Mouse (Mus musculus) brain, adult 2 months (tissue): Measurements from ENCODE around the gene Nxn.

Experiments
- DNase-seq: peaks from one replicate; pipeline ENCODE4 v3.0.0; 2011; ENCODE audit warnings: low read depth, low spot score

Gene Nxn

DNA sequence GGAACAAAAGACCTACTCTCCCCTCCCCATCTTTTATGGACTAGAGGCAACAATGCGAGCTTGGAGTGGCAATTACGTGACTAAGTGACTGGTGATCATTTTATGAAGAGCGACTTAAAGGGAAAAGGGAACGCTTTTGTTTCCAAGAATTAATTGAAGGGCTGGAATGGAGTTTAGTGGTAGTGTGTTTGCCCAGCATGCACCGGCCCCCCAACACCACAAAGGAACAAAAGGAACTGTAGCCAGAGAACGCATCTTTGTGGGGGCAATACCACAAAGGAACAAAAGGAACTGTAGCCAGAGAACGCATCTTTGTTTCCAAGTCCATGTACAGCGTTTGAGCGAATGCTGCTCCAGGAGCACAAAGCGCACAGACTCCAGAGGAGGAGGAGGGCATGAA, 64.0 kb downstream of the Nxn start:
- no peak for DNase-seq

DNA sequence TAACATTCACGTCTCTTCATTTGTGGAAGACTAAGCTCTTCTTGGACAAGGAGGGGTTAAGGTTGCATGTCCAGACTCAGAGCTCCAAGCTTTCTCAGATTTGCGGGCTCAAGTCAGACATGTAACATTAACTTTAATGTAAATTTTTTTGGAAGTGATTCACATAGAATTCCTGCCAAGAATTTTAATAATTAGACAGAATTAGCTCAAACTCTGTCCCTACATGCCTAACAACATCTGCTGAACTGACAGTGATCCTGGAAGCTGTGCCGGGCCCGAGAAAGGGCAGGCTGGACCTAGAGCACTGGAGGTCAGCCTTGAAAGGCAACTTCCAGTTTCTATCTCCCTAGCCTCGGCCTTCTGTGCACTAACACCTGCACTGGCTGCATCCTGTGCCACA, 66.7 kb downstream of the Nxn start:
- DNase-seq: no peak

DNA sequence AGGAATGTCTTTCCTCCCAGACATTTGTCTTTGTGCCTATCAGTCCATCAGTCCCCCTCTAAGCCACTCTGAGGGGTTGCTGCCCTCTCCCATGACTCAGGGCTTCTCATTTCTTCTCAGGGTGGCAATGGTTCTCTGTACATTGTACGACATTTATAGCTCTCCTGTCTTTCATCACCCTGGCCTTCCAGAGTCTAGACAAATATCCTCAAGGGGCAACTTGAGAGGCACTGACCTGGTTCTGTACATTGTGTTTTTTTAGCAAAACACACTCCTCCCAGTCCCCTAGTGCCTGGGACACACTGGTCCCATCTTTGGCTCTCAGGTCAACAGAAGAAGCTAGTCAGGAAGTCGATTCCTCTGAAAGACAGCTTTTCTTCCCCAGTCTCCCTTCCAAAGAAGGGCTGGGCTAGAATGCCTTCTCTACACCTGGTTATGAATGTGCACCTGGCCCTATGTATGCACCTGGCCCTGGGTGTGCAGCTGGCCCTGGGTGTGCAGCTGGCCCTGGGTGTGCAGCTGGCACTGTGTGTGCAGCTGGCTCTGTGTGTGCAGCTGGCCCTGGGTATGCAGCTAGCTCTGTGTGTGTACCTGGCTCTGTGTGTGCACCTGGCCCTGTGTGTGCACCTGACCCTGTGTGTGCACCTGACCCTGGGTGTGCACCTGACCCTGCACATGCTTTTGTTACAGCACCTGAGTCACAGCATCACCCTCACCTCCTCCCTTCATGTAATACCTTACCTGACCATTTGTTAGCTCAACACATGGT, 70.2 kb downstream of the Nxn start:
- DNase-seq: no peak

DNA sequence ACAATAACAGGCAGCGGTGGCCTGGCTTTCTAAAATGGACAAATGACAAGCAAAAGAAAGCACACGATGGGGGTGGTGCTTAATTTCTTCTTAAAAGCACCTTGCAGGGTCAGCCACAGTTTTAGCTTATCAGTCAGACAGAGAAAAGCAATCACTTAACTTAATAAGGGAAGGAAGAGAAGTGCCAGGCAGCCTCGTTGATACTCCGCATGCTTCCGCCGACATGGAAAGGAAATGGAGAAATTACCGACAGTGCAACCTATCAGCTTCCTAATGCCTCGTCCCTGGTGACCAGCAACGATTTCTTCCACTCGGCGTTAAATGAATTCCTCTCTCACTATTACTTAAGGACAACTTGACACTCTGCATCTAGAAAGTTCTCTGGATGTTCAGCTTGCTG, 70.9 kb downstream of the Nxn start:
- DNase-seq: no peak

DNA sequence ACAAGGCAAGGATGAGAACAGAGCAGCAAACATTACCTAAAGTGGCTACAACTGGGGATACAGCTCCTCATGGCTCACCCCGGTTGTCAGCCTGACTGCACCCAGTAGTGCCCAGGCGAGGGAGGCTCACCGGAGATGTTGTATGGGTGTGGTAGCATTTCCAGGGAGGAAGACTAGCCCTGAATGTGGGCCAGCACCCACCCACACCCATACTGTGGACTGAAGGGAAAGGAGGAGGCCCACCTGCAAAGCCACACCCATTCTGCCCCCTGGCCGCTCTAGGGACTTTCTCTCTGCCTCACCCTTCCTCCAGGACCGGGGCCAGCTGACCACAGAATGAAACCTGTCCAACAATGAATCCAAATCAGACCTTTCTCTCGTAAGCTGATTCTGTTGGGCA, 72.3 kb downstream of the Nxn start:
- no peak for DNase-seq

DNA sequence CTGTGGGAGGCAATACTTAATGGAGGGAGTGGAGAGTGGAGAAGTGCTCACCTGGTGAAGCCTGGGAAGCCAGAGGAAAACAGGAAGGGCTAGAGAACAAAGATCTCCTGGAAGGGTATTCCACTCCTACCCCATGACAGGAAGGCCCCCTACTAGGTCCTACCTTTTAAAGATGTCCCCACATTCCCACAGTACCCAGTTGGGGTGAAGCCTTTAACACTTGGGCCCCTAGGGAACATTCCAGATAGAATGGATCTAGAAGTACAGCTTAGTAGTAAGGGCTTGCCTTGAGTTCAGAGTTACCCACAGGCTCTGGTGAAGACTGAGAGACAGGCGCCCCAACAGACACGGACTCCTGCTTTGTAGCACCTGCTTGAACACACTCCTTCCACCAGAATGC, 72.9 kb downstream of the Nxn start:
- DNase-seq: no peak

DNA sequence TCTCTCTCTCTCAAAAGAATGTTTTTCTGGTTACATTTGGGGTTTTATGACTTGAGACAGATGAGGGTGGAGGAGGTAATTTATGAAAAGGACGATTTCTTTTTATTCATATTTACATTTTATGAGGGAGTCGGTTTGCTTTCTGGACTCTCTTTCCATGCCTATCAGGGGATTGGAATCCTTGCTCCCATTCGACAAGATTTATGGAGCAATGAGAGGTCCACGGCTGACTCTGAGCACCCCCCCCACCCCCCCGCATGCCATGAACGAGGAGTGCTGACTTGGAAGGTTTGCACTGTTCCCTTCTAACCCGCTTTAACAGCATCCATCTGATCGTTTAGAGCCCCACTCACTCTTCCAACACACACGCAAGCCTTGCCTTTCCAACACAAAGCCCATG, 74.1 kb downstream of the Nxn start:
- no peak for DNase-seq

DNA sequence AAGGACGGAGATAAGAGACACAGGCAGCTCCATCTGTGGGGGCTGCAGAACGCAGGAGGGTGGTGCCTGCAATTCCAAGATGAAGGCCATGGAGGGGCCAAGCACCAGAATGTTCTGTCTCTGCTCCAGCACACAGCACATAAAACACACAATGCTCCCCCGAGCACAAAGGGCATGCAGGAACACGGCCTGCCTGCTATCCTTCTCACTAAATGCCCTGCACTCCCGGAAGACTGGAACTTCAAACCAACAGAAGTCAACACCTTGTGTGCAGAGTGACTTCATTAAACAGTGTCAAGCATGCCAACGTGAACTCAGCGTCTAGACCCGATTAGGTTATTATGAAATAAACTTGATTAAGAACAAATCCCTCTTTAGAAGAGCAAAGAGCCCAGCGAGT, 74.7 kb downstream of the Nxn start:
- DNase-seq: no peak

DNA sequence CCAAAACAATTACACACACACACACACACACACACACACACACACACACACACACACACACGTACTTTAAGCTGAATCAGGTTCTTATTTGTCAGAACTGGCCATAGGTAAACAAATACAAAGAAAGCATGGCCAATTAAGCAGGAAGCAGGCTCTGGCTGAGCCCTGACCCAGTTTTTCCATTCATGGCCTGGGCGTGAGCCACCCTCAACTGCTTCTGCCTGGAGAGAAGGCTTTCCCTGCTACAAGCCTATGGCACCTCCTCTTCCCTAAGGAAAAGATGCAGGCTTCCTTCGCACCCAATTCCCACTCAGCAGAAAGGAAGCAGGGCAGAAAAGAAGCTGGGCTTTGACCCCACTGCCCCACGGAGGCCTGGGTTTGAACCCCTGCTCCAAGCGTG, 76.0 kb downstream of the Nxn start:
- peak; percentile 71 for DNase-seq

DNA sequence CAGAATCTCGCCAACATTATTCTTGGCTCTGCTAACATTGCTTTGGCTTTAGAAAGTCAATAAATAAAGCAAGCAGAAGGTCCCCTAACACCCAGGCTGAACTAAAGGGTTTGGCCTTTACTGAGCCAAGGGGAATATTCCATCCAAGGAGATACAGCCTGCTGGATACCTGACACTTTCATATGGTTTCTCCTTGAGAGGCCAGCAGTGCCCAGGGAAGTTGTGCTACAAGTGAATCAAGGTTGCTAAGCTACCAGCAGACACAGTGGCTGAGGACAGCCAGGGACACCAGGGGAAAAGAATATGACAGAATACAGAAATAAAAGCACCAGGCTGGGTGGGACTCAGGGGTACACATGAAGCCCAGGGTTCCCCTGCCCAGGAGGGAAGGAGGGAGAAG, 76.9 kb downstream of the Nxn start:
- DNase-seq: peak; percentile 27

DNA sequence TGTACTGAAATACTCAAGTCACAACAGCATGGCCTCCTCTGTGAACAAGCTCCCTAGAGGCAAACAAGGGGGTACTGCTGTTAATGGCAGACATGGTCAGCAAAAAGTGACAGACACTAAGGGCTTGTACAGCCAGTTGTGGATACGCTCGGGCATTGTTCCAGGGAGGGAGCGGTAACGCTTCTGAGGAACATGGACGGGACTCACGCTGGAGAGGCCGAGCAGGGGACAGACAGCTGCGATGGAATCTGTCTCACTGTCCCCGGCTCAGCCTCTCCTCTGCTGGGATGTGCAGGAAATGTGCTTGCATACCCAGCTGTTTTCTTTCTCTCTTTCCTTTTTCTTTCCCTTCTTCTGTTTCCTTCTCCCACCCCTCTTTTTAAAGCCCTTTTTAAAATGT, 78.5 kb downstream of the Nxn start:
- no peak for DNase-seq

DNA sequence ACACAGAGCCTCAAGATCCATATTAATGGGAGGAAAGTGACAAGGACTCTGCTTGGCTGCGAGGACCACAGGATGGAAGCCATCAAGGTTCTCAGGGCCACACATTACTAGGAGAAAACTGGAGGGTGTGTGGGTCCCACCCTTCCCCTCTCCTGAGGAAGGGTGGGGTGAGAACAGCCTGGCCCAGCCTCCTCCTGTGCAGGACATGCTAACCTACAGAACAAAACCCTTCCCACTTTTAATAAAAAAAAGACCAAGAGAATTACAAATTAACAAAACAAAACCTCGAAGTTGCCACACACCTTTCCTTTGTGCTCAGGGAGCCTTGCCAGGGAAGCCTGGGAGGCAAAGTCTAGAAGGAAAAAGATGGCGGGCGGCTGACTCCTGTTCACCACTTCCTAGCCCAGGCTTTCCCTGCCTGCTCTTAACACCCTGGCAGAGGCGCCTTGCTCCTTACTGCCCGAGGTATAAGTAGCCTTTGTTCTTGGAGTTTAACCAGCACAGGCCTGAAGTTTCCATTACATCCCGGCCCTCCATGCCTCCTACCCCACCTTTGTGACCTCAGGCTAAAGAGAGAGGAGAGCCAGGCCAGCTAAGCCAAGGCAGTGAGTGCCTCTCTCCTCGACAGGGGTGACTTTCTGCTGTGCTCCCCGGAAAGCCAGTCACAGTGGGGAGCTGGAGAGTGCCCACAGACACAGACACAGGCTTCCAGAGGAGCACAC, 79.1 kb downstream of the Nxn start:
- no peak for DNase-seq

DNA sequence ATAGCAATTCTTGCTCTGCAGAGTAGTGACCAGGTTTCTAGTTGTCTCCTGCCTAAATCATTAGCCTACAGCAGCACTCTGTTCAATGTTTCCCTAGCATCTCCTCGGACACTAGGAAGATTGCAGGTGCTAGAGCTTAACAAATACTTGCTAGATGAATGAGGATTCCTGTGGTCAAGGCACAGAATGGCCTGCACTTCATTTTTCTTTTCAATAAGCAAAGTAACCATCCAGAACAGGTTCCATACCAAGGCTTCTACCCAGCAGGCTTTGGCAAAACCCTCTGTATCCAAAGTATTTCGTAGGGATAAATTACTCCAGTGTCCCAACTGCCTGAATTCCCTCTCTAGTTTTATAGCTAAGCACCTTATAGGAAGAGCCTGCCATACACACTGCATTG, 81.0 kb downstream of the Nxn start:
- no peak for DNase-seq

DNA sequence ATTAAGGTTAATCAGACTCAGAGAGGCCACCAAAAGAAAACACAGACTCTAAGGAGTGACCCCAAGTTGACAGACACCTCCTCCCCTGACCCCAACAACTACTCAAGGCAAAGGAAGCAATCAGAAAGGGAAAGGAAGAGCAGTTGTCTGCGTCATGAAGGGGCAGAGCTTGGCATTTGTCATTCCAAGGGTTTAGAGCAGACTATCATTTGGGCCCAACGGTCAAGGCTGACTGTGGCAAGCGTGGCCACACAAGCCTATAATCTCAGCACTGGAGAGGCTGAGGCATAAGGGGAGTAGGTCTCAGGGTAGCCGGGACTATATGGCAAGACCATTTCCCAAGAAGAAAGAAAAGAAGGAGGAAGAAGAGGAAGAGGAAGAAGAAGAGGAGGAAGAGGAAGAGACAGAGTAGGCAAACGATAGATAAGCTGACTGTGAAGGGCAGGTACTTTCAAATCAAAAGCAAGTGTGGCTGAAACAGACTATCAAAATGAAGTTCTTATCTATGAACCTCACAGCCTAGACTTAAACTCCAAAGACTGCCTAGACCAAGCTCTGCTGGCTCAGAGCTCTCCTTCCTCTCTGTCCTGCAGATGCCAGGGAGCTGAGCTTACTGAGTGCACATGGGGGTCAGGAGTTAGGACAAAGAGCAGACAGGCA, 83.0 kb downstream of the Nxn start:
- no peak for DNase-seq

DNA sequence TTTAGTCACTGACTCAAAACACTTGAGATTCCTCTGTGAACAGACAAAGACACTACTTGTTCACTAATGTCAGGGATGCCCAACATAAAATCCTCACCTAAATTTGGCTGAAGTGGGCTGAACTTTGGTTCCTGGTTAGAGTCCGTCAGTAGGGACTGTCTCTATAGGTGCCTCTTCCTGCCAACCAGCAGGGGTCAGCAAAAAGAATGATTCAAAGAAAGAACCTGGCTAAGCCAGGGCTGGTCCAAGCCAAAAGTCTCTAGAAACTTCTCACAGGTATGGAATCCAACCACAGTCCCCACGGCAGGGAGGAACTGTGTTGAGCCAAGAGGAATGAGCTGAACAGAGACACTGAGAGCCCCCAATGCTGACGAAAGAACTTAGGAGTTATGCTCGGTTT, 84.2 kb downstream of the Nxn start:
- no peak for DNase-seq

DNA sequence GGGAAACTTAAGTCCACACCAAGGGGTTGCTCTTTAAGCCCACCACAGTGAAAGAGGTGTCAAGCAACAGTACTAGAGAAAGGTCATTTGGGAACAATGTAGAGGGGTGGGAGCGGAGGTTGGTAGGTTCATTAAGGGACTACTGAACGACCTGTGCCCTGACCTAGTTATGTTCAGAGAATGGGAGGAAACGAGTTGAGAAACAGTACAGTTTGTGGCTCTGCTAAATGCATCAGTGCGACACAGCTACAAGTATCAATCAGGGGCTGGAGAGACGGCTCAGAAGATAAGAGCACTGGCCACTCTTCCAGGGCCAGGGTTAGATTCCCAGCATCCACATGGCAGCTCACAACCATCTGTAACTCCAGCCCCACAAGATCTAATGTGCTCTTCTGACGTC, 84.8 kb downstream of the Nxn start:
- no peak for DNase-seq

DNA sequence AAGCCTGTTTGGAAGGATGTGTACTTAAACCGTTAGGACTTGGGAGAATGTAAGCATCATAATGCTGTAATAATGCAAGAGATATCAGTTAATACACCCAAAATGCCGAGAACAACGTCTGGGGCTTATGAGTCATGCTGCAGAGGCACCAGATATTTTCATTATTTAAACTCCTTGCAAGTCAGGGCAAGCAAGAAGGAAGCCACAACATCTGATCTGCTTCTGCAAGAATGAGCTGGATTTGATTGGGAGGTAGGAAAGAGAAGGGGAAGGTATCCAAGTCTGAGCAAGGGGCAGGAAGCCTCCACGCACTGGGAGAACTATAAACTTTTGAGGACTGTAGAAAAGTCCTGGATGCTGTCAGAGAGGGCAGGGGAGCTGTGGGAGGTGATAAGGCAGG, 86.1 kb downstream of the Nxn start:
- DNase-seq: no peak

DNA sequence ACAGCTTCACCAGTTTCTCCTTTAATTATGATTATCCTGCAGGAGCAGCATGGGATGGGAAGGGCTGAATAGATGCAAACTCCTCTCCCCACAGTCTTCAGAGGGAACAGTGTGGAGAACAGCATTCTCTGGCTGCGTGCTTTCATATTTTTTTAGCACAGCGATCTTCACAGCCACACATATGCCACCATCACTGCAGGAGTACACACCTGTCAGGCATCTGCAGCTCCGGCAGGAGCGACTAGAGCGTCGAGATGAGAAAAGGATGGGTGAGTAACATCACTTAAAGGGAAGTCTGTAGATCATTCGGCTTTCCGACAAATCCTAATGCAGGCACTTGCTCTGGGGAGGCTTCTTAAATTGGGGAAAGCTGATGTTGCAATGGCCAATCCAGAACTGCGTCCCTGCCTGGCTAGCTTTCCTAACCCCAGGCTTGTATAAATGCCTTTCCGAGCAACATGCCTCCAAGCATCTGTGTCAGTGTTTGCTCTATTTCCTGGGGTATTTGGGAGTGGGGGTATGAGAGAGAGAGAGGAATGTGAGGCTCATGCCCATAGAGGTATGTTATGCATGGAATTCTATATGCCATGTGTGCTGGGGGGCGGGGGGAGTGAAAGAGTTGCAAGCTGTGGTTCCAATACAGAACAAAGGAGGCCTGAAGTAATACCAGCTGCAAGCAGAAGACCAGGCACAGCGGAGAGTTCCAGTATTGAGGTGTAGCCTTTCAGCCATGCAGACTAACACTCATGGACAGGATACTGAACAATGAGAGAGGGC, 87.5 kb downstream of the Nxn start:
- no peak for DNase-seq

DNA sequence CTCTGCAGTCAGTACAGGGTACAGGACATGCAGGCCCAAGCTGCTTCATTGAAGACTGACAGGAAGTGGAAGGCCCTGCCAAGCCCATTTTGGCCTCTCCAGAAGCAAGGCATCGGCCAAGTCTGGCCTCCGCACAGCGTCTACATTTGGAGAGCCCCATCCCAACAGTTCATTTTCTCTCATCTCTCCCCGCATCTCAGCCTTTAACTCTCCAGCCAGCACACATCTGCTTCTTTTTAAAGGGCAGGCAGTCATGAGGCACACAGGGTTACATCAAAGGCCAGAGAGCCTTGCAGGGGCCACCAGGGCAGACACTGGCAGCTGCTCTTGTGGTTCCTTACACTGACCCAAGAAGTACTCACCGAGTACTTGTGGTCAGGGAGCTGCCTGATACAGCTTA, 89.1 kb downstream of the Nxn start:
- peak; percentile 73 for DNase-seq

DNA sequence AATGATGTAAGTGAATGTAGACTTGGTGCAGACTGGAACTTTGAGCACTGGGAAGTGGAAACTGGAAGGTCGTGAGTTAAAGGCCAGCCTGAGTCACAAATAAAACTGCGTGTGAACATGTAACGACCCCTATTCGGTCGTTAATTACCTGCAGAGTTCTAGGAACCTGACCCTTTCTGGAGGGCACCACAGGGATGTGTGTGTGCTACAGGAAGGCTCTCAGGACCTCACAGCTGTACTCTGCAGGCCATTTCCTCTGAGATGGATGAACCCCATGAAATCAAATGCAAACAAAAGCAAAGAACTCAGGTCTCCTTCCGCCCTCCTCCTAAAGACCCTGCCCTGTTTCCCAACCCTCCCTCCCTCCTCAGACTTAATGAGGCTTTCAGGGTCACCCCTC, 89.9 kb downstream of the Nxn start:
- DNase-seq: no peak

DNA sequence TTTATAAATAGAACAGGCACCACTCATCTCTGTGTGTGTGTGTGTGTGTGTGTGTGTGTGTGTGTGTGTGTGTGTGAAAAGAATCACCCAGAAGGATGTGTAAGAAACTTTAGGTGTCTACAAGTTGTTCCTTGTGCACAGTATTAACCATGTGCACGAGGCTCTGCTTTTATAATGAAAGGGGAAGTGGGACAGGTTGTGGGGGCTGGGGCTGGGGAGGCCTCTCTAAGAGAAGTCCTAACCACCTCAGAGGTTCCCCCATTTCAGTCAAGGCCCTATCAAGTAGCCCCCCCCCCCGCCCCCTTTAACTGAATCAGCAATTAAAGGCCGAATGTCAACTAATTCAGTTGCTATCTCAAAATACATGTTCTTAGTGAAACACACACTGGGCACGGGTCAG, 92.2 kb downstream of the Nxn start:
- DNase-seq: no peak

DNA sequence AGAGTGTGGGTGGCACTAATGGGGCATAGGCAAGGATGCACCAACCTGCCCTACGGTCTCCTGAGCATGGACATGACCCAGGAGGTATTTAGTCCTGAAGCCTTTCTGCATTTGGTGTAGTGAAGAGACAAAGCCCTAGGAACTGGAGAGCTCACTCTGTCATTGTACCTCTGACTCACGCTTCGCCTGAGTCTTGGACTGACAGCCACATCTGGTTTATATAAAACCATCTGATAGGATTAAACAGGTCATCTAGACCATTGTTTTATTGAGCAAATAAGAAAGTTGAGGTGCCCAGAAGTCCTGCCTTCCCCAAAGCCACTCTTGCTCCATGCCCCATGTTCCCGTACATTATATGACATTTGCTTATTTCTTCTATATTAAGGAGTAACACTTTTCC, 93.4 kb downstream of the Nxn start:
- no peak for DNase-seq
